Comparison of ENCODE assay signal across 8 mouse cellular contexts in the genomic region with DNA sequence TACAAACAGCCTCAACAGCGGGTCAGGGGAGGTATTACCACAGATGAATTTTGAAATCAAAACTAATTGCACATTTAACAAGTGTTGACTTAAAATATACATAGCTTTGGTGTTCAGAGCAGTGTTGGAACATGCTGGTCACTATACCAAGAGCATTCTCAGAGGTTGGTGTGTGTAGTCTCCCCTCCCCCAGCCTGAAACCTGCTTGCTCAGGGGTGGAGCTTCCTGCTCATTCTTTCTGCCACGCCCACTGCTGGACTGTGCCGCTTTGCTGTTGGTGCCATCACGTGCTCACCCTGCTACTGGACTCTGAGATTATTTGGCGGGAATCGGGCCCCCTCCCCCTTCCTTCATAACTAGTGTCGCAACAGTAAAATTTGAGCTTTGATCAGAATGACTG. TPM values are rescaled to one million over a fixed set of nuclear protein-coding genes. Genes with fewer than 3 reads are reported as not detected.
A peak's percentile ranks its signal among the peaks of the same experiment; 100 is the strongest.
DNase-seq lines count a peak whose midpoint lies in the region; ATAC-seq lines count a peak whose summit lies in the region.
"Not testable (repeated sequence)": the region's sequence is repeated elsewhere in the genome, so short reads cannot be mapped to it uniquely, and the experiment has no call there.

No protein-coding gene starts in this region.

- H3K27ac ChIP-seq in ES-E14 (ENCODE audit: insufficient read depth, low read depth, low read length, poor library complexity, severe bottlenecking) = not testable (repeated sequence)
- H3K27ac ChIP-seq in liver, embryonic 16.5 days (ENCODE audit: low read length) = peak overlapping the region; percentile 9; the same call in 1 of the 2 replicates

- not testable (repeated sequence) for H3K4me3 ChIP-seq in ES-E14 (ENCODE audit: insufficient read depth in 1 of 2, low read depth in 1 of 2, low read length in 2 of 2, poor library complexity in 1 of 2, severe bottlenecking in 1 of 2); liver, embryonic 16.5 days (ENCODE audit: low read depth, low read length)

- H3K4me1 ChIP-seq in ES-E14 (ENCODE audit: control insufficient read depth in 2 of 2, insufficient read depth in 2 of 2, low read length in 2 of 2, poor library complexity in 1 of 2) = peaks cover 10 to 24% of the 10 kb centered on the region in 2 experiments
- H3K4me1 ChIP-seq in liver, embryonic 16.5 days (ENCODE audit: control insufficient read depth, low read depth, low read length) = peaks cover 19% of the 10 kb centered on the region

- in situ Hi-C loops in ES-E14 (cut with MboI; ENCODE audit: low sequenced_read_pairs in 2 of 2, unreplicated experiment in 2 of 2) = not testable (repeated sequence)

- ATAC-seq in liver, embryonic 16.5 days (ENCODE audit: low read depth) = 0 out of 2 replicates have a peak, but pooled peaks have one; percentile 39

- H3K36me3 ChIP-seq in ES-E14 (ENCODE audit: control insufficient read depth, insufficient read depth, low read length, poor library complexity, severe bottlenecking); liver, embryonic 16.5 days (ENCODE audit: control insufficient read depth, insufficient read depth): not testable (repeated sequence)

- not testable (repeated sequence) for H3K9me3 ChIP-seq in ES-E14 (ENCODE audit: control insufficient read depth, insufficient read depth, low read depth, low read length); liver, embryonic 16.5 days (replicated peaks; ENCODE audit: control insufficient read depth, low read length)

- not testable (repeated sequence) for DNase-seq in ES-E14 (ENCODE audit: low read depth, low spot score)
- DNase-seq in adrenal gland, postnatal 14 days = peak; percentile 51
- peak; percentile 38 for DNase-seq in kidney, adult 18-20 months
- peak; percentile 13 to 41 for DNase-seq in kidney, postnatal 4 days
- DNase-seq in lung, postnatal 25 days (ENCODE audit: low spot score) = peak; percentile 58
- peak; percentile 33 to 35 for DNase-seq in spleen, postnatal 36 days (ENCODE audit: low spot score in 2 of 2)
- peak; percentile 41 for DNase-seq in urinary bladder, postnatal 14 days (ENCODE audit: low spot score)

- 0 out of 2 replicates have a peak overlapping the region, but pooled peaks have one; percentile 24 for H3K4me2 ChIP-seq in liver, embryonic 16.5 days (ENCODE audit: low read depth, low read length)

- 23% methylated on average over 7 of the region's 7 CpGs for WGBS in liver, embryonic 16.5 days (ENCODE audit: insufficient replicate concordance)

- H3K27me3 ChIP-seq in liver, embryonic 16.5 days (ENCODE audit: control insufficient read depth, insufficient read depth, low read depth, low read length) = not testable (repeated sequence)

- H3K9ac ChIP-seq in ES-E14 (ENCODE audit: insufficient read depth, low read depth, low read length, poor library complexity, severe bottlenecking) = peak overlapping the region; percentile 53; the same call in 1 of the 2 replicates
- not testable (repeated sequence) for H3K9ac ChIP-seq in liver, embryonic 16.5 days (ENCODE audit: low read depth, low read length)

RNA-seq across cellular contexts. Expression of gene Pex5, which starts 10.2 kb away (rescaled TPM):
- total RNA-seq in ES-E14 (2012; rRNA removed) = 34.4 and 35.7 TPM in 2 replicates
- total RNA-seq in adrenal gland, postnatal 14 days (2021) = 99.4 and 106 TPM in 2 replicates
- polyA plus RNA-seq in liver, embryonic 16.5 days (2015; fragmentation: Nextera tagmentation; extraction: Ambion mirVana) = 27.1 and 28.2 TPM in 2 replicates

RNA-seq across cellular contexts. Expression of gene Clstn3, which starts 39.6 kb away (rescaled TPM):
- 37.0 and 79.2 TPM in 2 replicates for total RNA-seq in ES-E14 (2012; rRNA removed)
- total RNA-seq in adrenal gland, postnatal 14 days (2021) = 87.3 and 118 TPM in 2 replicates
- 4.9 and 5.1 TPM in 2 replicates for polyA plus RNA-seq in liver, embryonic 16.5 days (2015; fragmentation: Nextera tagmentation; extraction: Ambion mirVana)
